Mouse (Mus musculus) G1E (cell line): ENCODE results near the gene Gabrd. TPM values are rescaled to one million over a fixed set of nuclear protein-coding genes. Genes with fewer than 3 reads are reported as not detected.

Experiments
- ATAC-seq: 2 replicates; pipeline ENCODE4 v1.8.0; 2016; ENCODE audit warnings: mild to moderate bottlenecking; ENCODE audit not compliant: insufficient number of reproducible peaks, poor library complexity, low FRiP score, severe bottlenecking; ENCODE audit errors: extremely low read depth
- DNase-seq: peaks from one replicate; pipeline ENCODE4 v3.0.0; 2012; ENCODE audit warnings: low spot score
- H3K27me3 ChIP-seq: 2 replicates; pipeline ENCODE4 v1.6.1; 2012; ENCODE audit warnings: mild to moderate bottlenecking, low read length, inconsistent platforms; ENCODE audit not compliant: insufficient read depth
- H3K36me3 ChIP-seq: replicated peaks from 2 replicates; pipeline ENCODE3; 2012; ENCODE audit warnings: mild to moderate bottlenecking, inconsistent platforms
- H3K4me1 ChIP-seq: 2 replicates; pipeline ENCODE4 v1.6.1; 2012; ENCODE audit warnings: low read depth, low read length, inconsistent platforms, mixed read lengths; ENCODE audit not compliant: insufficient read depth
- H3K4me3 ChIP-seq: 2 replicates; pipeline ENCODE4 v1.5.1; 2012; ENCODE audit warnings: low read depth, mild to moderate bottlenecking, inconsistent platforms, low read length, moderate library complexity, mixed read lengths
- H3K9me3 ChIP-seq: replicated peaks from 2 replicates; pipeline ENCODE4 v1.6.1; 2012; ENCODE audit warnings: inconsistent platforms
- CTCF ChIP-seq: IDR thresholded peaks from 2 replicates; pipeline ENCODE4 v1.5.1; 2012; ENCODE audit warnings: low read depth, low read length, inconsistent platforms, mixed read lengths
- GATA1 ChIP-seq: IDR thresholded peaks from 2 replicates; pipeline ENCODE4 v1.6.1; 2012; ENCODE audit warnings: borderline replicate concordance, low read length, inconsistent platforms, mixed read lengths
- GATA2 ChIP-seq: IDR thresholded peaks from 2 replicates; pipeline ENCODE4 v1.6.1; 2012; ENCODE audit warnings: low read depth, low read length, inconsistent platforms, borderline replicate concordance
- POLR2AphosphoS5 ChIP-seq: IDR thresholded peaks from 2 replicates; pipeline ENCODE4 v1.6.1; 2012; ENCODE audit warnings: low read depth, low read length, inconsistent platforms; ENCODE audit not compliant: insufficient replicate concordance
- TAL1 ChIP-seq: conservative IDR thresholded peaks from 2 replicates; pipeline ENCODE4 v1.6.1; 2012; ENCODE audit warnings: low read depth, low read length, inconsistent platforms, mixed read lengths
- polyA plus RNA-seq: library from polyadenylated mRNA; stranded (reverse); fragments of >175 nt; gene quantifications from 2 replicates; pipeline ENCODE4 v1.2.3, GENCODE M21; 2012
- total RNA-seq, 2 experiments: library from RNA; stranded (forward) in 1 of 2; stranded (reverse) in 1 of 2; fragments of 200-1000 nt in 1 of 2; fragments of >200 nt in 1 of 2; fragmentation: Nextera tagmentation in 1 of 2; gene quantifications; 2 replicates each; pipeline ENCODE4 v1.2.3; 2014 to 2017

Gene Gabrd
- total and polyA plus RNA-seq, 3 experiments = not detected

GRCm38 (mm10) chr4:155371797-155372735 is 25.8 kb downstream of the Gabrd start:
- Histone ChIP-seq H3K9me3 (no peaks in the 10 kb centered on the region), H3K4me1 (no peaks in the 10 kb centered on the region), H3K36me3 (no peaks in the 10 kb centered on the region), H3K27me3 (peaks cover 4% of the 10 kb centered on the region; the same call in 1 of the 2 replicates), H3K4me3 (no peak overlapping the region)
- DNase-seq = no peak
- ATAC-seq = no peak
- TF ChIP-seq POLR2AphosphoS5 (no peak), CTCF (no peak), GATA2 (no peak)

GRCm38 (mm10) chr4:155370737-155371715 is 26.9 kb downstream of the Gabrd start:
- no peaks in the 10 kb centered on the region for H3K4me1 ChIP-seq
- no peak overlapping the region for H3K4me3 ChIP-seq
- no peaks in the 10 kb centered on the region for H3K36me3 ChIP-seq
- no peak for TF ChIP-seq GATA1
- no peak for TF ChIP-seq TAL1
- no peak for TF ChIP-seq POLR2AphosphoS5
- no peak for TF ChIP-seq CTCF
- no peak for TF ChIP-seq GATA2
- no peak for DNase-seq
- H3K27me3 ChIP-seq = peaks cover 3% of the 10 kb centered on the region; the same call in 1 of the 2 replicates
- ATAC-seq = no peak
- no peaks in the 10 kb centered on the region for H3K9me3 ChIP-seq

- TF ChIP-seq POLR2AphosphoS5 = no peak
- TF ChIP-seq GATA1 = no peak
- peak; percentile 76 for TF ChIP-seq CTCF
- TF ChIP-seq TAL1 = no peak
- no peak for TF ChIP-seq GATA2
- Histone ChIP-seq H3K27me3 (no peaks in the 10 kb centered on the region), H3K9me3 (no peaks in the 10 kb centered on the region), H3K4me1 (no peaks in the 10 kb centered on the region), H3K36me3 (no peaks in the 10 kb centered on the region), H3K4me3 (no peak overlapping the region)
- DNase-seq (no peak), ATAC-seq (no peak)
Observed at GRCm38 (mm10) chr4:155368684-155369083, 29.2 kb downstream of the Gabrd start.

- ATAC-seq (no peak), DNase-seq (no peak)
- TF ChIP-seq GATA1 (no peak), GATA2 (no peak), CTCF (no peak), POLR2AphosphoS5 (no peak)
- no peaks in the 10 kb centered on the region for H3K4me1 ChIP-seq
- H3K36me3 ChIP-seq = no peaks in the 10 kb centered on the region
- no peak overlapping the region for H3K4me3 ChIP-seq
- H3K27me3 ChIP-seq = no peaks in the 10 kb centered on the region
- no peaks in the 10 kb centered on the region for H3K9me3 ChIP-seq
Observed at GRCm38 (mm10) chr4:155367739-155368138, 30.2 kb downstream of the Gabrd start.

GRCm38 (mm10) chr4:155366784-155367183 is 31.1 kb downstream of the Gabrd start:
- DNase-seq (no peak), ATAC-seq (no peak)
- H3K4me1 ChIP-seq = no peaks in the 10 kb centered on the region
- no peak overlapping the region for H3K4me3 ChIP-seq
- H3K36me3 ChIP-seq = no peaks in the 10 kb centered on the region
- TF ChIP-seq POLR2AphosphoS5 = no peak
- TF ChIP-seq TAL1 = no peak
- no peak for TF ChIP-seq GATA1
- no peak for TF ChIP-seq GATA2
- TF ChIP-seq CTCF = no peak
- H3K9me3 ChIP-seq = no peaks in the 10 kb centered on the region
- H3K27me3 ChIP-seq = peaks cover 1% of the 10 kb centered on the region; the same call in 1 of the 2 replicates
